Mouse (Mus musculus) urinary bladder, postnatal 10 days (tissue): Measurements from ENCODE around the gene Psmd5.
"Not testable (repeated sequence)": the region's sequence is repeated elsewhere in the genome, so short reads cannot be mapped to it uniquely, and the experiment has no call there.

Source experiments
- DNase-seq: peaks from one replicate; pipeline ENCODE4 v3.0.0; 2022; ENCODE audit warnings: low spot score

The Psmd5 gene

GRCm38 (mm10) chr2:34826460-34827231, 48.1 kb downstream of the Psmd5 start:
- DNase-seq, result no peak

GRCm38 (mm10) chr2:34825827-34826459, 48.8 kb downstream of the Psmd5 start, which contains the start of gene Fbxw2:
Gene Fbxw2 (minus strand): TSS chr2:34826311.
- DNase-seq, result peak; percentile 75

- DNase-seq, result no peak
These were observed 56.3 kb downstream of the Psmd5 start for GRCm38 (mm10) chr2:34818492-34818891.

- DNase-seq, result not testable (repeated sequence)
These were observed 58.9 kb downstream of the Psmd5 start for GRCm38 (mm10) chr2:34815893-34816292.

GRCm38 (mm10) chr2:34812706-34813105, 62.1 kb downstream of the Psmd5 start:
- no peak for DNase-seq

- DNase-seq, result no peak
These were observed 64.0 kb downstream of the Psmd5 start for GRCm38 (mm10) chr2:34810775-34811174.

- no peak for DNase-seq
These were observed 65.2 kb downstream of the Psmd5 start for GRCm38 (mm10) chr2:34809568-34809967.

- no peak for DNase-seq
These were observed 66.7 kb downstream of the Psmd5 start for GRCm38 (mm10) chr2:34808057-34808456.

- DNase-seq, result no peak
These were observed 69.3 kb downstream of the Psmd5 start for GRCm38 (mm10) chr2:34805364-34805950.

- DNase-seq, result no peak
These were observed 70.0 kb downstream of the Psmd5 start for GRCm38 (mm10) chr2:34804815-34805214.

GRCm38 (mm10) chr2:34804172-34804571, 70.6 kb downstream of the Psmd5 start:
- no peak for DNase-seq

GRCm38 (mm10) chr2:34803746-34804145, 71.0 kb downstream of the Psmd5 start:
- DNase-seq, result no peak

- not testable (repeated sequence) for DNase-seq
These were observed 72.1 kb downstream of the Psmd5 start for GRCm38 (mm10) chr2:34802565-34803245.

- peak; percentile 93 for DNase-seq
These were observed 73.0 kb downstream of the Psmd5 start for GRCm38 (mm10) chr2:34801516-34802482.

- no peak for DNase-seq
These were observed 74.4 kb downstream of the Psmd5 start for GRCm38 (mm10) chr2:34800371-34800770.
